Mouse (Mus musculus): ENCODE measurements around the gene Phactr4. TPM values are rescaled to one million over a fixed set of nuclear protein-coding genes. Genes with fewer than 3 reads are reported as not detected.

The Phactr4 gene
- polyA plus RNA-seq, 1 experiment from 2014 or later = 15.9 TPM

DNA sequence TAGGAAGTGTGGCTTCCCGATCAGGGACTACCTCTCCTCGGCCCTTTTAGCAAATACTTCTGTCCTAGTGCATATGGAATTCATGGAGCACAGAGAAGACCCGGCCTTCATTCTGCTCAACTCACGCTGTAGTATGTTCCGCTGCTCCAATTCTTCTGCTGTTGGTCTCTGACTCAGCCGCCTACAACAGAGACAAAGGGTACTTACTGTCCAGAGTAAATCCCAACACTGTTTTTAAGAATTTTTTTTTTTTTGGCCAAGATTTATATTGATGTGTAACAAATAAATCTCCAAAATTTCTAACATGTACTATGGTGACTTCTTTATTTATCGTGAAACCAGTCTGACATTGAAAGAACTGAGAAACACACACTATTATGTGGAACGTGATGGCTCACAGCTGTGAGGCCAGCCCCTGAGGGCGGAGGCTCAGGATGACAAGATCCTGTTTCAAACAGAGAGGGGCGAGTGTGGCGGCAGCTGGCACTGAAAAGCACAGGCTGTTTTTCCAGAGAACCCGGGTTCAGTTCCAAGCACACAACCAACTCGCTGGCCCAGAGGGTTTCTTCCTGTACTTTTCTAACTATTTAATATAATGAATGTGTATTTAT lies 56.7 kb downstream of the Phactr4 start:
- no peak overlapping the region for H3K4me3 ChIP-seq (ENCODE audit: low read length)
- H3K9ac ChIP-seq (ENCODE audit: low read depth, low read length) = no peak overlapping the region
- no peaks in the 10 kb centered on the region for H3K9me3 ChIP-seq (ENCODE audit: control insufficient read depth, low read length)
- H3K4me1 ChIP-seq (ENCODE audit: control insufficient read depth, insufficient read depth, low read length) = no peaks in the 10 kb centered on the region
- H3K4me2 ChIP-seq (ENCODE audit: low read depth, low read length) = no peak overlapping the region
- ATAC-seq = no peak
- peaks cover 33% of the 10 kb centered on the region for H3K36me3 ChIP-seq (ENCODE audit: control insufficient read depth, insufficient read depth, low read length)
- H3K27me3 ChIP-seq (replicated peaks; ENCODE audit: control insufficient read depth, insufficient read depth, low read length) = no peaks in the 10 kb centered on the region
- no peak overlapping the region for H3K27ac ChIP-seq (ENCODE audit: low read length)
- 76% methylated on average over 13 of the region's 13 CpGs for WGBS

DNA sequence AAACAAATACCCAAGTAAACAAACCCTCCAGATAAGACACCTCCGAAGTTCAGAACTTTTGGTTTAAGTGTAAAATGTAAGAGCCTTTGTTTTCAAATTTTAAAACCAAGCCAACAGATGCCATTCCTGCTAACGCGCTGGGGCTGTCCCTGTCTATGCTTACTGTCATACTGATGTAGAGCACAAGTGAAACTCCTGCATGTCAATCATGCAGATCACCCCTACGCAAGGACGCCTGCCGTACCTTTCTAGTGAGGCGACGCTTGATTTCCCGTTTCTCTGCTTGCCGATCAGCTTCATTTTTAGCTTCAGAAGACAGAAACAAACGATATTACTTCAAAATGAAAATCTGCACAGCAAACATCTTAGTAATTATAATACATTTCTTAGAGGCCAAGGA lies 58.8 kb downstream of the Phactr4 start:
- H3K36me3 ChIP-seq (ENCODE audit: control insufficient read depth, insufficient read depth, low read length) = peaks cover 29% of the 10 kb centered on the region
- no peak overlapping the region for H3K9ac ChIP-seq (ENCODE audit: low read depth, low read length)
- WGBS = 93% methylated on average over 11 of the region's 11 CpGs
- H3K4me2 ChIP-seq (ENCODE audit: low read depth, low read length) = no peak overlapping the region
- no peaks in the 10 kb centered on the region for H3K4me1 ChIP-seq (ENCODE audit: control insufficient read depth, insufficient read depth, low read length)
- H3K27me3 ChIP-seq (replicated peaks; ENCODE audit: control insufficient read depth, insufficient read depth, low read length) = no peaks in the 10 kb centered on the region
- no peak for ATAC-seq
- H3K27ac ChIP-seq (ENCODE audit: low read length) = no peak overlapping the region
- H3K9me3 ChIP-seq (ENCODE audit: control insufficient read depth, low read length) = no peaks in the 10 kb centered on the region
- H3K4me3 ChIP-seq (ENCODE audit: low read length) = no peak overlapping the region

DNA sequence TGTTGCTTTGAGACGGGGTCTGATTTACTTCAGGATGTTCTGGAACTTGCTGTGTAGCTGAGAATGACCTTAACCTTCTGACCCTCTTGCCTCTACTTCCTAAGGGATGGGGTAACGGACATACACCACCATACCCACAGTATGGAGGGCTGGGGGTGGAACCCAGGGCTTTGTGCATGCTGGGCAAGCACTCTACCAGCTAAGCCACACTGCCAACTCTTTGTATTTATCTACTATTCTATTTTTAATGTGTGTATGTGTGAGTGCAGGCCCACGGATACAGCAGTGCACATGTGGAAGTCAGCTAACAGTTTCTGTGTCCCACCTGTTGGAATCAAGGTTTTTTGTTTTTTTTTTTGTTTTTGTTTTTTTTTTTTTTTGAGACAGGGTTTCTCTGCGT lies 62.8 kb downstream of the Phactr4 start:
- Histone ChIP-seq H3K4me1 (ENCODE audit: control insufficient read depth, insufficient read depth, low read length) (peaks cover 6% of the 10 kb centered on the region), H3K4me2 (ENCODE audit: low read depth, low read length) (no peak overlapping the region), H3K27ac (ENCODE audit: low read length) (no peak overlapping the region), H3K9ac (ENCODE audit: low read depth, low read length) (no peak overlapping the region), H3K4me3 (ENCODE audit: low read length) (no peak overlapping the region), H3K27me3 (replicated peaks; ENCODE audit: control insufficient read depth, insufficient read depth, low read length) (no peaks in the 10 kb centered on the region), H3K36me3 (ENCODE audit: control insufficient read depth, insufficient read depth, low read length) (peaks cover 13% of the 10 kb centered on the region), H3K9me3 (ENCODE audit: control insufficient read depth, low read length) (no peaks in the 10 kb centered on the region)
- whole genome bisulfite sequencing = 85% methylated on average over 4 of the region's 4 CpGs
- ATAC-seq = no peak

DNA sequence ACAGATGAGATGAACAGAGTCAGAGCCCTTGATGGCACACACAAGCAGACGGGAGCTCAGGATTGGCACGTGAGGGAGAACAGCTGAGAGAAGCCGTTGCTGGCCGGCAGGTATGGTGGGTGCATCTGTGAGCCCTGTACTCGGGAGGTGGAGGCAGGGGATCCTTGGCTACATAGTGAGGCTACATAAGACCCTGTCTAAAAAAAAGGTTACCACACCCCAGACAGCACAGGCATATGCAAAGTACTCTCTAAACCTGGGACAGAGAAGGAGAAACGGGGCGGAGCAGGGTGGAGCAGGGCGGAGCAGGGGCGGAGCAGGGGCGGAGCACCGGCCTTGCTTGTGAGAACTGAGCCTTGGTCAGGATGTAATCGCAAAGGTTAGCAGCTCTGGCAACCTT lies 66.1 kb downstream of the Phactr4 start:
- no peak overlapping the region for H3K9ac ChIP-seq (ENCODE audit: low read depth, low read length)
- H3K36me3 ChIP-seq (ENCODE audit: control insufficient read depth, insufficient read depth, low read length) = peaks cover 5% of the 10 kb centered on the region; the same call in 1 of the 2 replicates
- WGBS = 41% methylated on average over 12 of the region's 12 CpGs
- no peak overlapping the region for H3K4me3 ChIP-seq (ENCODE audit: low read length)
- no peak overlapping the region for H3K4me2 ChIP-seq (ENCODE audit: low read depth, low read length)
- H3K4me1 ChIP-seq (ENCODE audit: control insufficient read depth, insufficient read depth, low read length) = peaks cover 14% of the 10 kb centered on the region
- no peak overlapping the region for H3K27ac ChIP-seq (ENCODE audit: low read length)
- ATAC-seq = peak; percentile 63
- no peaks in the 10 kb centered on the region for H3K27me3 ChIP-seq (replicated peaks; ENCODE audit: control insufficient read depth, insufficient read depth, low read length)
- H3K9me3 ChIP-seq (ENCODE audit: control insufficient read depth, low read length) = no peaks in the 10 kb centered on the region

DNA sequence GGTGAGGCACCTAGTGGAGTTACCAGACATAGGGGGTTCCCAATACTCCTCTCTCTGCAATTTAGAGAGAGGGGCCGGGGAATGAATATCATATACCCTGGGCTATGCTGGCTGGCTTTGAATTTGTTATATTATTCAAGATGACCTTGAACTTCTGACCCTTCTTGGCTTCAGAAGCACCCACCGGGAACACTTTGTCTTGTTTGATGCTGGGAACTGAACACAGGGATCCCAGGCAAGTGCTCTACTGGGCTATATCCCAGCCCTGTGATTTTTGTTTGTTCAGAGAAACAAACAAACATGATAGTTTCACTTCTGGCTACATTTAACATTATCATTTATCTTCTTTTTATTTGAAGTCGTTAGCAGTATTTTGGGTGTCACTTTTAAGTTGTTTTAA lies 66.9 kb downstream of the Phactr4 start:
- H3K36me3 ChIP-seq (ENCODE audit: control insufficient read depth, insufficient read depth, low read length) = peaks cover 4% of the 10 kb centered on the region; the same call in 1 of the 2 replicates
- no peaks in the 10 kb centered on the region for H3K9me3 ChIP-seq (ENCODE audit: control insufficient read depth, low read length)
- H3K9ac ChIP-seq (ENCODE audit: low read depth, low read length) = no peak overlapping the region
- no peak overlapping the region for H3K27ac ChIP-seq (ENCODE audit: low read length)
- no peak overlapping the region for H3K4me2 ChIP-seq (ENCODE audit: low read depth, low read length)
- WGBS = 85% methylated on average over 3 of the region's 3 CpGs
- no peak overlapping the region for H3K4me3 ChIP-seq (ENCODE audit: low read length)
- H3K27me3 ChIP-seq (replicated peaks; ENCODE audit: control insufficient read depth, insufficient read depth, low read length) = no peaks in the 10 kb centered on the region
- ATAC-seq = no peak
- H3K4me1 ChIP-seq (ENCODE audit: control insufficient read depth, insufficient read depth, low read length) = peaks cover 14% of the 10 kb centered on the region

DNA sequence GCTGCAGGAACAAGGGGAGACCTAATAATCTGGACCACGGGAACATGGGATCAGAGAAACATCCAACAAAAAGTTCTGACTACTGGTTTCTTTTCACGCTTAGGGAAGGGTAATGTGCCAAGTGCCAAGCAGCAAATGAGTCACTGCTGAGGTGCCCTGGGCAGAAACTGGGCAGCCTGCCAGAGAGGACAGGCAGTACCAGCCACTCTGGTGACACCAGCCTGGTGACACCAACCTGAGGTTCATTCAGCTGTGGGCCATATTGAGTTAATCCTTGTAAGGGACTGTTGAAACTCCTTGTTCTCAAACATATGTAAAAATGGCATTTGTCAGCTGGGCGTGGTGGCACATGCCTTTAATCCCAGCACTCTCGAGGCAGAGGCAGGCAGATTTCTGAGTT lies 67.7 kb downstream of the Phactr4 start:
- Histone ChIP-seq H3K9ac (ENCODE audit: low read depth, low read length) (no peak overlapping the region), H3K27me3 (replicated peaks; ENCODE audit: control insufficient read depth, insufficient read depth, low read length) (no peaks in the 10 kb centered on the region), H3K4me2 (ENCODE audit: low read depth, low read length) (no peak overlapping the region), H3K27ac (ENCODE audit: low read length) (no peak overlapping the region), H3K9me3 (ENCODE audit: control insufficient read depth, low read length) (no peaks in the 10 kb centered on the region), H3K36me3 (ENCODE audit: control insufficient read depth, insufficient read depth, low read length) (no peaks in the 10 kb centered on the region), H3K4me3 (ENCODE audit: low read length) (no peak overlapping the region), H3K4me1 (ENCODE audit: control insufficient read depth, insufficient read depth, low read length) (peaks cover 14% of the 10 kb centered on the region)
- 85% methylated on average over 4 of the region's 4 CpGs for WGBS
- no peak for ATAC-seq

DNA sequence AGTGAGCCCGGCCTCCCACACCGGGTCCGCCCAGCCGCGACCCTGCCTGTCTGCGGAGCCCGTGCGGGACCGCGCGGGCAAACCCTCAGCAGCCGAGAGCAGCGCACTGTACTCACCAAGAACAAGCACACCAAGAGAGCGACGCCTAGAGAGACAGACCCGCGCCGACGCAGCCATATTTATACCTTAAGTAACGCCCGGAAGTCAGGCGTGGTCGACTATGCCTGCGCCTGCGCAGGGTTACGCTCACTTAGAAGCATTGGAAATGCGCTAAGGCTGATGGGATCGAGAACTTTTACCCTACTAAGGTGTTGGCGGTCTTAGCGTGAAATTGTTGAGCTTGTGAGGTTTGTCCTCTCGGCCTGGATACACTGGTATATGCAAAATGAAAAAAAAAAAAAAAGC lies 68.8 kb downstream of the Phactr4 start, which contains the start of gene Rcc1:
Gene Rcc1 (minus strand): TSS at position 125 of the 405 bp plus-strand sequence.
- WGBS = under 1% methylated on average over 31 of the region's 31 CpGs
- peaks cover 14% of the 10 kb centered on the region for H3K4me1 ChIP-seq (ENCODE audit: control insufficient read depth, insufficient read depth, low read length)
- no peaks in the 10 kb centered on the region for H3K9me3 ChIP-seq (ENCODE audit: control insufficient read depth, low read length)
- peak; percentile 93 for ATAC-seq
- H3K9ac ChIP-seq (ENCODE audit: low read depth, low read length) = peak within 1 kb of the TSS; percentile 77
- no peaks in the 10 kb centered on the region for H3K27me3 ChIP-seq (replicated peaks; ENCODE audit: control insufficient read depth, insufficient read depth, low read length)
- H3K4me2 ChIP-seq (ENCODE audit: low read depth, low read length) = peak within 1 kb of the TSS; percentile 66
- peak within 1 kb of the TSS; percentile 84 for H3K27ac ChIP-seq (ENCODE audit: low read length)
- H3K36me3 ChIP-seq (ENCODE audit: control insufficient read depth, insufficient read depth, low read length) = no peaks in the 10 kb centered on the region
- H3K4me3 ChIP-seq (ENCODE audit: low read length) = peak within 1 kb of the TSS; percentile 69

DNA sequence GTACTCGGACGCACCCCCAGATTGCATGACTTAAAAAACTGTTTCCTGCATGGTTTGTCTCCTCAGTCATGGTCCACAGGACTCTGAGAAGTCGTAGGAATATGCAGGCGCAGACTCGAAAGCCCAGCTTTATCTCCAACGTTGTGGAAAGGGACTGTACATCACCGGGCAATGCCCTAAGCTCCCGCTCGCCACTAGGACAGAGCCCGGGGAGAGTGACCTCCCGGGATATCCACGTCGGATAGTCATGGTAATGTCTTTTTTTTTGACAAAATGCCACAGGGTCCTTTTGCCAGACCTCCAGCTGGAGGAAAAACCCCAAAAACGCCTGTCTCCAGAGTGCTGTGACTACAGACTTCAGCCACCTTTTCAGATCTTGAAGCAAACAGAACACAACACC lies 69.5 kb downstream of the Phactr4 start:
- H3K27ac ChIP-seq (ENCODE audit: low read length) = peak overlapping the region; percentile 84
- no peaks in the 10 kb centered on the region for H3K27me3 ChIP-seq (replicated peaks; ENCODE audit: control insufficient read depth, insufficient read depth, low read length)
- under 1% methylated on average over 14 of the region's 14 CpGs for WGBS
- peak overlapping the region; percentile 69 for H3K4me3 ChIP-seq (ENCODE audit: low read length)
- no peak for ATAC-seq
- H3K9me3 ChIP-seq (ENCODE audit: control insufficient read depth, low read length) = no peaks in the 10 kb centered on the region
- peak overlapping the region; percentile 77 for H3K9ac ChIP-seq (ENCODE audit: low read depth, low read length)
- H3K4me1 ChIP-seq (ENCODE audit: control insufficient read depth, insufficient read depth, low read length) = peaks cover 14% of the 10 kb centered on the region
- no peaks in the 10 kb centered on the region for H3K36me3 ChIP-seq (ENCODE audit: control insufficient read depth, insufficient read depth, low read length)
- H3K4me2 ChIP-seq (ENCODE audit: low read depth, low read length) = peak overlapping the region; percentile 66

DNA sequence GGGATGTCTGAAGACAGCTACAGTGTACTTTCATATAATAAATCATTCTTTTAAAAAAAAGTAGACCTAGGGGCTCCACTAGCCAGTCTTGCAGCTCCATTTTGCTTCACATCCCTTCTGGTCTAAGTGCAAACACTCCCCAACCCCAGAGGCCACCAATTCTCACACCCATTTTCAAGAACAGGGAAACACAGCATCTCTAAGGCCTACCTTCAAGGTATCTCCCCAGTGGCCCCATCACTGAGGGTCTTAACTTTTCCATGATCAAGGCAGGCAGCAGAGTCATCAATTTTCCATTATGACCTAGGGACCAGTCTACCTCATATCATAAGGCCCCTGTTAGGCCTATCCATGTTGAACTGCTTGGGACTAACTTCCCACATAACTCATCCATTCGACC lies 70.9 kb downstream of the Phactr4 start:
- Histone ChIP-seq H3K4me2 (ENCODE audit: low read depth, low read length) (peak overlapping the region; percentile 66), H3K27me3 (replicated peaks; ENCODE audit: control insufficient read depth, insufficient read depth, low read length) (no peaks in the 10 kb centered on the region), H3K27ac (ENCODE audit: low read length) (peak overlapping the region; percentile 1; the same call in 1 of the 2 replicates), H3K9me3 (ENCODE audit: control insufficient read depth, low read length) (no peaks in the 10 kb centered on the region), H3K36me3 (ENCODE audit: control insufficient read depth, insufficient read depth, low read length) (no peaks in the 10 kb centered on the region), H3K4me1 (ENCODE audit: control insufficient read depth, insufficient read depth, low read length) (peaks cover 14% of the 10 kb centered on the region), H3K9ac (ENCODE audit: low read depth, low read length) (peak overlapping the region; percentile 77; the same call in 1 of the 2 replicates), H3K4me3 (ENCODE audit: low read length) (peak overlapping the region; percentile 69; the same call in 1 of the 2 replicates)
- WGBS = 47% methylated on average over 1 of the region's 1 CpGs
- no peak for ATAC-seq

DNA sequence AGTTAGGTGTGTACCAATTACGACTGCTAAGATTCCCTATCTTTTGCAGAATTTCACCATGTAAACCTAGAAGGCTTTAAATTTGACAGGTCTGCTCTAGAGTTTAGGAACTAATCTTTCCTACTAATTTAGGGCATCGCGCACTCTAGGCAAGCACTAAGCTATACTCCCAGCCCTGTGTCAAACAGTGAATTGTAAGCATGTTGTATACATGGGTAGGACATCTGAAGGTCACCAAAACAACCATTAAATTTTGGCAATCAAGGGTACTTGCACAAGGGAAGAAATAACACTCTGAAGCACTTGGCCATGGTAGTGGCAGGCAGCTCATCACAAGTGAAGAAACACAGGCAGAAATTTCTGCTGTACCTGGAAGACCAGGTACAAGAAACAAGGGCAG lies 71.4 kb downstream of the Phactr4 start:
- no peak overlapping the region for H3K4me2 ChIP-seq (ENCODE audit: low read depth, low read length)
- H3K9me3 ChIP-seq (ENCODE audit: control insufficient read depth, low read length) = no peaks in the 10 kb centered on the region
- no peaks in the 10 kb centered on the region for H3K36me3 ChIP-seq (ENCODE audit: control insufficient read depth, insufficient read depth, low read length)
- peaks cover 12% of the 10 kb centered on the region for H3K4me1 ChIP-seq (ENCODE audit: control insufficient read depth, insufficient read depth, low read length)
- ATAC-seq = no peak
- H3K9ac ChIP-seq (ENCODE audit: low read depth, low read length) = no peak overlapping the region
- H3K4me3 ChIP-seq (ENCODE audit: low read length) = no peak overlapping the region
- 75% methylated on average over 3 of the region's 3 CpGs for WGBS
- no peaks in the 10 kb centered on the region for H3K27me3 ChIP-seq (replicated peaks; ENCODE audit: control insufficient read depth, insufficient read depth, low read length)
- H3K27ac ChIP-seq (ENCODE audit: low read length) = no peak overlapping the region

Measured in intestine, embryonic 16.5 days (tissue).